Mouse (Mus musculus) right cerebral cortex, adult 18-20 months (tissue): ENCODE measurements around the gene Mfsd12.
A peak's percentile ranks its signal among the peaks of the same experiment; 100 is the strongest.

ENCODE experiments used
- DNase-seq: peaks from one replicate; pipeline ENCODE4 v3.0.0; 2022; ENCODE audit warnings: mixed read lengths

Mfsd12 gene

DNA sequence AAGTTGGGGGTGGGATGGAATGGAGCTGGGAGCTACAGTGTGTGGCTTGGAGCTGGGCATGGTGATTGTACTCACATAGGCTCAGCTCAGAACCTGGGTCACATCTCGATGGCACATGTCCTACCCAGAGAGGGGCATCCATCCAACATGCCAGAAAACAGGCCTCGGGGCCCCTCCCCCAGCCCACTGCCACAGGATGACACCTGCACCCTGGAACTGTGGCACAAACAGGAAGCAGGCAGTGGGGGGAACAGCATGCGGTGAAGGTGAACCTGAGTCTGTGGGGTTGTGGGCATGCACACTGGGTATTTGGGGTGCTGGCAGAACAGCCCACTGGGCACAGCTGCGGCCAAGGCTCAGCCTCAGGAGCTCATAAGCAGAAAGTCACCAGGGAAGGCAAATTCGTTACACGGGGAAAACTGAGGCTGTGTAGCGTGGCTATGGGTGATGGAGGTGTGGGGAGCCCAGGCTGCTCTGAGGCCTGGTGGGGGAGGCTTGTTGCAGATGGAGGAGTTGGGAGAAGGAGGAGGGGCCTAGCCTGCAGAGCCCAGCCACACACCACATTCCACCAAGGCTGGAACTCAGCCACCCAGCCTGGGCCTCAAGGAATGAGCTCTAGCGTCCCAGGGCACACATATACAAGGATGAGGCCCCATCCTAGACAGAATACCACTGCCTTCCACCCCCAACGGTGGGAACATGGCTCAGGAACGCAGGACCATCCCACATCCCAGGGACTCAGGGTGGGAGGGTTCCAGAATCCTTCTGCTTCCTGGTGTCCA, 27.9 kb upstream of the Mfsd12 start:
- DNase-seq, result no peak

DNA sequence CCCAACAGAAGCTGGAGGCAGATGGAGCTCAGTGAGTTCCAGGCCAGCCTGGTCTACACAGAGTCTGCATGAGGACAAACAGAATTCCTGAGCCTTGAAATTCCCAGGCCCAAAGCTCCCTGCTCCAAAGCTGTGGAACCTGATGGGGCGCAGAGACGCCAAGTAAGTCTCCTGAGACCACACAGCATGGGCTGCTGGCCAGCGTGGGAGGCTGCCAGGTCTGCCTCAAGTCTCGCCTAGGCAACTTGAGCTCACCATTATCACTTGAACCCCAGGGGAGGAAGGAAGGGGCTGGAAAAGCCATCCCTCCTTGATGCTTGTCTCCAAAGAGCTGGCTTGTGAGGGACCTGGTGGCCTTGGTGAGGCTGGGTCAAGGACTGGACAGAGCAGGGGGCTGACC, 27.3 kb upstream of the Mfsd12 start:
- DNase-seq, result no peak

DNA sequence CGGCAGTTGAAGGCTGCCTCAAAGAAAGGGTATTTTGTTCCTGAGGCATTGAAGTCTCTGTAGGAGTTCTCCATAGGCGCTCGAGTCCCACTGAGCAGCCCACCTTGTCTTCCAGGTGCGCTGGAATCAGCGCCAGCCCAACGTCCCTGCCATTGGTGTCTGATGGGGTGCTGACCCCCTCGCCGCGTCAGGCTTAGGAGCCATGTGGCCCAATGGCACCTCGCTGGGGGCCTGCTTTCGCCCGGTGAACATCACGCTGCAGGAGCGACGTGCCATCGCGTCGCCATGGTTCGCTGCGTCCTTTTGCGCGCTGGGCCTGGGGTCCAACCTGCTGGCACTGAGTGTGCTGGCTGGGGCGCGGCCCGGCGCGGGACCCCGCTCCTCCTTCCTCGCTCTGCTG, 25.0 kb upstream of the Mfsd12 start:
- no peak for DNase-seq

DNA sequence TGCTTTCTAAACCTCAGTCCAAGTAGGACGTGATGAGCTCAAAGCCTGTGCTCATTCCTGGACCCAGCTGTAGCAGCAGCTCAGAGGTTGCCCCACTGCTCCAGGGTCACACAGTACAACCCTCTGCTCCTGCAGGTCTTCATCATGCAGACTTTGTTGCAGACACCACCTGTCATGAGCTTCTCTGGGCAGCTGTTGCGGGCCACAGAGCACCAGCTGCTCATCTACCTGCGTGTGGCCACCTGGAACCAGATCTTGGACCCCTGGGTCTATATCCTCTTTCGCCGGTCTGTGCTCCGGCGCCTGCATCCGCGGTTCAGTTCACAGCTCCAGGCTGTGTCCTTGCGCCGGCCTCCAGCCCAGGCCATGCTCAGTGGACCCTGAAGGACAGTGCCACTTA, 23.0 kb upstream of the Mfsd12 start:
- DNase-seq, result no peak

DNA sequence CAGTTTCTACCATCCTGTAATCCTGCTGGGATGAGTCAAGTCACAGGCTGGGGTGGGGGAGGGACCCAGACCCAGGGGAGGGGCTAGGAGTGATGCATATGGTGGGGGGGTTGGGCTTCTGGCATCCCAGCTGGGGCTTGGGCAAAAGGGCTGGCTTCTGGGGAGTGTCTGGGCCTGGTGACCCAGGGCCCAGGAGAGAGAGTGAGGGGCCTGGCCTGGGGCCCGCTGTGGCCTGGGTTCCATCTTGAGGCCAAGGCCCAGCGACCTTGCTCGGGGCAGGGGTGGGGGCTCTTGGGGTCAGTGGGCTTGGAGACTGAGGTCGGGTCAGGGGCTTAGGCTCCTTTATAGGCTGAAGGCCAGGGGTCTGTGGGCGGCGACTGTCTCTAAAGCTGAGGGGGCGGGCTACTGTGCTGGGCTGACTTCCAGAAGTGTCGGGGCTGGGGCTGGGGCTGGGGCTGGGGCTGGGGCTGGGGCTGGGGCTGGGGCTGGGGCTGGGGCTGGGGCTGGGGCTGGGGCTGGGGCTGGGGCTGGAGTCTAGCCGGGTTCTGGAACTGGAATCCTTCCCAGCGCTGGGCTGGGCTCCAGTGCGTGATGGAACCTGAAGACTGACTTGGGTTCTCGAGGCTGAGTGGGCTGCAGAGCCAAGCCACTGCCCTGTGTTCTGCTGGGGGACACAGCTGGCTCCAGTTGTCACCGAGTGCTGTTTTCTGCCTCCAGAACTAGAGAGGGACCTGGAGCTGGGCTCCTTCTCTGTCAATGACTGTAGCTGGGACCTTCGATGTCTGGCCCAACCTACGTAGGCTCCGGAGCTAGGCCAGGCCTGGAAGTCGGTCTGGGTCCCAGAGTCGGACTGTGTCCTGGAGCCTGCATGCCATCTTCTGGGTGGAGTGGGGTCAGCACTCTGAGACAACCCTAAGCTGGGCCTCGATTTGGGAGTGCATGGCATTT, 21.6 kb upstream of the Mfsd12 start:
- DNase-seq, result no peak

DNA sequence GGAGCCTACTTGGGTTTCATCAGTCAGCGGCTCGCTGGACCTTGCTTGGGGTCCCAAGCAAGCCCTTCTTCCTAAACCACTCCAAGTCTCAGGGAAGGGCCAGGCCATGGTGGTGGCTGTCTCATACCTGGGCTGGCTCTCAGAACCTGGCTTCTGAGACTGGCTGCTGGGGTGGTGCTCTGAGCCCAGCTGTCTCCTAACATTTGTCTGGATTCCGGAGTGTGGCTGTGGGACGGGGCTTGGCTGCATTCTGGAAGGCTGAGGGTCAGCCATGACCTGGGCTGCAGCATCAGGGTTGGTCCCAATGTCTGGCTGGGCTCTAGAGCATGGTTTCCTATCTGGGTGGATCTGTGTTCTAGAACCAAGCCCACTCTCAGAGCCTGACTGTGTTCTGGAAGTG, 20.7 kb upstream of the Mfsd12 start:
- no peak for DNase-seq

DNA sequence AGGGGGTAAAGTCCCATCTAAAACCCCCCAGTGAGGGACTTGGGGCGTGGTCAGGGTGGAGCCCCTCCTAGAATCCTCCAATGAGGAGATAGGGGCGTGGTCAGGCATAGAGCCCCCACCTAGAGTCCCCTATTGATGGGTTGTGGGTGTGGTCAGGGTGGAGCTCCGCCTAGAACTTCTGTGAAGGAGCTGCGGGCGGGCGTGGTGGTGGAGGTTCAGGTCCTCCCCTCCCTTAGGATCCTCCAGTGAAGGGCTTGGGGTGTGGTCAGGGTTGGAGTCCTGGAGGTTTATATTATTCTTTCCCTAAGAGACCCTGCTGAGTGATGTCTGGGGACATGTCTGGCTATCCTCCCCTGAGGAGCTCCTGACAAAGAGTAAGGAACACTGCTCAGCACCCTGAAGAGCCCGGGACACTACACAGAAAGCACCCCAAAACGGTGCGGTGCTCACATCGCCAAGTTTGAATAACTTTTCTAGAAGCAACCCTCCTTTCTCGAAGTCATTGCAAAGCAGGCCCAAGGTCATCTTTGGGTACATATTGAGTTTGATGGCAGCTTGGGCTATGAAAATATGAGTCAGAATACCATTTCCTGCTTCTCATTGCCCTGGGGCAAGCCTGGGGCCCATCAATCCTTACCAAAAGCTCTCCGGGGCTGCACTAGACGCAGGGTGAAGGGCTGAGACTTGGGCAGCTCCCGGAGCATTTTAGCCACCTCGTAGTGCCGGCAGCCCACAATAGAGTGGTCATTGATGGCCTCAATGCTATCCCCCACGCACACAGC, 16.5 kb upstream of the Mfsd12 start:
- DNase-seq, result no peak

DNA sequence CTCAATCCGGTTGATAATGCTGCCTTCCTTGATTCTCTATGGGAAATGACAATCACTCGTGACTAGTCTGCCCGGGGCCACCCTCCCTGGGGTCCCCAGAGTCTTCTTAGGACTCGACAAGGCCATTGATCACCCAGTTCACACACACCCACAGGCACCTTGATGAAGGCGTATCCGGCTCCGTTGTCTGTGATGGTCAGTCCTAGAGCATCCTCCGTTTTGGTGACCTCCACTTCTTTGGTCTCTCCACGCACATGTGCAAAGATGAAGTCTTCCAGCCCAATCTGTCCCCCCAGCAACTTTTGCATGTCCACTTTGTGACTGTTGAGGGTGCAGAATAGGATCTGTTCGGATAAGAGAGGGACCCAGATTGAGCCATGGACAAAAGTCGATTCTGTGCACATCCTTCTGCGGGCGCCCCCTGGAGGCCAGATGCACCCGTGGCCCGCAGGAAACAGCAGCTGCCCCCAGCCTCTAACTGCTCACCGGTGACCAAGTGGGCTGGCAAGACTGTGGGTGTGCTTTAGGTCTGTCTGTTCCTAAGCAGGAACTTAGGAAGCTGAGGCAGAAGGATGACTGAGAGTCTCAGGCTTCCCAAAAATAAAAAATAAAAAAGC, 15.8 kb upstream of the Mfsd12 start:
- no peak for DNase-seq

DNA sequence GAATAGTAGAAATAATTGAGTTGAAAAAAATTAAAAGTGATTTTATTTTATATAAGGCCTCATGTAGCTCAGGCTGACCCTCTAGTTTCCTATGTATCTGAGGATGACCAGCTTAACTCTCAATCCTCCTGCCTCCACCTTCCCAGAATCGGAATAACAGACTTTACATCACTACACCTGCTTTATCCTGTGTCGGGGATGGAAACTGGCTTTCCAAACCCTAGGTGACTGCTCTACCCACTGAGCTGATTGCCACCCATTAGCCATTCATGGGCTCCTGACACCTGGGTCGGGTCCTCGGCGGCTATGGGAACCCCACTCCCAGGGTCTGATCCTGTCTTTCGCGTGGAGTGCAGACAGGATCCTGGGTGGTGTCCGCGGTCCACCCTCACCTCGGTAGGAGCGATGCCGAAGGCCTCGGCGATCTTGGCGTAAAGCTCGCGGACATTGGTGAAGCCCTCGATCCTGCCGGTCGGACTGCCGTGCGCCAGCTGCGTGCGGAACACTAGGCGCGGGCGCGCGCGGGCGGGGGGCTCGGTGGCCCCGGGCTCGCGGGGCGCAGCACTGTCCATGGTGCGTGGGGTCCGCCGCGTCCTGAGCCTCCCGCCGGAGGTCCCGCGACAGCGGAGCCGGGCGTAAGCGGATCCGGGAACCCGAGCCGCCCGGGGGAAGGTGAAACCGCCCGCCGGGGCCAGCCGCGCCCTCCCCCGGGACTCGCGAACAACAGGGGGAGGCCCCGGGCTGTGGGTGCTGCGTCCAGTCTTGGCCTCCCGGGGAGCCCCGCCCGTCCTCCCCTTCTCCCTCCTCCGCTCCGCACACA, 14.4 kb upstream of the Mfsd12 start, which contains the start of gene Gipc3:
Gene Gipc3, minus strand, starts transcription at position 581 of the 820 bp plus-strand sequence.
- no peak for DNase-seq

DNA sequence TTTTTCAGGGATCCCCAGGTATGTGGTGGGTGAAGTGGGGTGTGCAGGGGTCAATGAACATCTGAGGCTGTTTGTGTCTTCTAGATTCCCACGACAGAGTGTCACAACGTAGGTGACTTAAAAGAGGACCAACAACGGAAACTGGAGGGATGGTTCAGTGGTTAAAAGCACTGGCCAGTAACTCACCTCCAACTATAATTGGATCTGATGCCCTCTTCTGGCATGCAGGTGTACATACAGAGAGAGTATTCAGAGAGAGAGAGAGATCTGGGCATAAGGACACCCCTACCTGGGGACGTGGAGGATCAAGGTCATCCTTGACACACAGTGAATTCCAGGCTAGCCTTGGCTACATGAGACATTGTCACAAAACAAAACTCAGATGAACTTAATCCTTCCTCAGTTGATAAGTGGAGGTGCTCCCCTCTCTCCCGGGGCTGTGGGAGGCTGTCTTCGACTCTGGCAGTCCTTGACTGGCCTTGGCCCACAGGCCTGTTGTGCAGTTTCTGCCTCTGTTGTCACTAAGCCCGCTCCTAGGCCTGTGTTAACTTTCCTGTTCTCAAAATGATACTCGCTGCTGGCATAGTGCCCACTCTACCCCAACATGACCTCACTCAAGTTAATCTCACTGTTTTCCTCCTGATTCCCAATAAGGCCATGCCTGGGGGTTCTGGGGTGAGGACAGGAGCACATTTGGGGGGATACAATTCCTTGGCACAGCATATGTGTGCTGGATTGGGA, 12.7 kb upstream of the Mfsd12 start:
- DNase-seq, result no peak

DNA sequence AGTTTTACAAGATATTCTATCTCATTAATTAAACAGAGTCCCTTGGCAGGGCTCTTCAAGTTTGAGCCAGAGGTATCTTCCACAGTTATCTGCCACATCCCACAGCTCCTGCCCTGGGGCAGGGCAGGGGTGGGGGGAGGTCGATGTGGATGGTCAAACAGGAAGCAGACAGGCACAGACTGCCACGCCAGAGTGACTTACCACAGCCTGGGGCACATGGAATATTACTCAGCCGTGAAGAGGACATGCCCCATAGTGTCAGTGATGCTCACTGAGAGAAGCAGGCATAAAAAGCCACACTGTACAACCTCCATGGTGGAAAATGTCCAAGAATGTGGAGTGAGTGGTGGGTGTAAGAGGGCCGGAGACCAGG, 12.1 kb upstream of the Mfsd12 start:
- no peak for DNase-seq

DNA sequence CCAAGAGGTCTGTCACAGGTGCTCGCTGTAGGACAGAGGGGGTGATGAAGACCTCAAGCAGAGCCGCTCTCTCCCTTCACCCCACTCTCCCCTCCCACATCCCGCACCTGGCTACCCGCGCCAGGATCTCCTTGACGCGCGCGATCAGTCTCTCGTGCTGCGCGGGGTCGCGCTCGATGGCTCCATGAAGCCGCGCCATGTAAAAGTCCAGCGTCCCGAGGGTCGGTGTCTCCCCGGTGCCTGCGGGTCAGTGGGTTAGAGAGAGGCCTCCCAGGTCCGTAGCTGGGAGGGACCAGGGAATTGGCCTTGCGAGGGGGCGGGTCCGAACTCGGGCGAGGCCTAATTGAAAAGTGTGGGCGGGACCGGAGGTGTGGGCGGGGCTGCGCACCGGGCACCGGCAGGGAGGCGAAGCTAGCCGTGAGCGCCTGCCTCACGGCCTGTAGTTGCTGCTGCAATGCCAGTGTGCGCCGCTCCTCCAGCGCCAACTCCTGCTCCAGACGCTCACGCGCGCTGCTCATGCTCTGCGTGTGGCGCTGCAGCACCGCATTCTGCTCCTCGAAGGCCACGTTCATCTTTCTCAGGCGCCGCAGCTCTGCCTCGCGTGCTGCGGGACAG, 10.7 kb upstream of the Mfsd12 start:
- DNase-seq, result peak; percentile 71

DNA sequence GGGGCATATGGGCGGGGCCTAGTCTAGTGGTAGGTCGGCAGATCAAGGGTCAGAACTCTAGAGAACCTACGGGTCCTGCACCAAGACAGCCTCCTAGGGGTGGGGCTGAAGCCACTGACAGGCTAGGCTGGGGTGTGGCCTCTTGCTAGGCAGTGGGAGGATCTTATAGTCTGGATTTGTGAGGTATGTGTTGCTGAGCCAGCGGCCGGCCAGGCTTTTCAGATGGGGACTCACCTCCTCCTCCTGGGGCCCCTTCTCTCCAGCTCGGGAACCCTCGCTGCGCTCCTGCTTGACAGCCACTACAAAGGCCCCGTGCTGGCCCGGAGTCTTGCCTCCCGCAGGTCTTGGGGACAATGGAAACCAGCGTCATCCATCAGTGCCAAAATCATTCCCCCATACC, 8.1 kb upstream of the Mfsd12 start:
- no peak for DNase-seq

DNA sequence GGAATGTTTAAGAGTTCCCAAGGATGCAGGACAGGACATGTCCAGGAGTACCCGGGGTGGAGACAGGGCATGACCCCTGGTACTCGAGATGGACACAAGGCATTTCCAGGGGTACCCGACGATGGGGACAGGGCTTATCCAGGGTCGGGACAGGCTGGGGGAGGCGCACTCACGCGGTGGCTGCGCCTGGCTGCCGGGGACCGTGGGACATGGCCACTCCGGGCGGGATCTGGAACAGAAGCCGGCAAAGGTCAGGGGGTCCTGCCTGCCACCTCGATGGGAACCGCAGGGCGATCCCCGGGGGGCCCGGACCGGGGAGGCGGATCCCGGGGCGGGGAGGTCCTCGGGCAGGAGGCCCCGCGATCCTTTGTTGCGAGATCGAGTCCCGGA, 7.3 kb upstream of the Mfsd12 start:
- DNase-seq, result no peak

DNA sequence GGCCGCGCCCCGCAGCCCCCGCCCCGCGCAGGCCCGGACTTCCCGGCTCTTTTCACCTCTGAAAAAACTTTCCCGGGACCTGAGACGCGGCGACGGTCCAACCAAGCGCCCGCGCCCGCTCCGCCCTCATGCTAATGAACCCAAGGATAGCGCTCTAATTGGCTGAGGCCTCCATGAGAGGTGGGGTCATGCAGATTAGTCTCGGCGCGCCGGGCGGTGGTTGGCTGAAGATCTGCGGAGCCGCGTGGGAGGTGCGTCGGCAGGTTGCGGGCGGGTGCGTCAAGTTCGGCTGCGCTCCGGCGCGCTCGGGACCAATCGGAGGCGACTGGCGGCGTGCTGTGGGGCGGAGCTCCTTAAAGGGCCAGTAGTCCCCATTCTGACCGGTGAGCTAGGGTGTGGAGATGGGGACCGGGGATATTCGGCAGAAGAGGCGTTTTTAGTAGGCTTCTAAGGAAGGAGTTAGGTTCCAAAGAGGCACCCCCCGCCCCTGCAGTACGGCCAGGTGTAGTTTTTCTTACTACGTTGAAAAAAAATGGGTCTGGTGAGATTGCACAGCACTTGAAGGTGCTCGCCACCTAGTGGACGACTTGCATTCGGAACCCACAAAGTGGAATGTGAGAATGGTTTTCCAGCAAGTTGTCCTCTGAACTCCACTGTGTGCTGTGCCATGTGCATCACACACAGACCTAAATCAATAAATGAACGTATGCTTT, 6.8 kb upstream of the Mfsd12 start, which contains the start of gene Hmg20b:
Gene Hmg20b, minus strand, starts transcription at position 130 of the 713 bp plus-strand sequence.
- peak; percentile 100 for DNase-seq

DNA sequence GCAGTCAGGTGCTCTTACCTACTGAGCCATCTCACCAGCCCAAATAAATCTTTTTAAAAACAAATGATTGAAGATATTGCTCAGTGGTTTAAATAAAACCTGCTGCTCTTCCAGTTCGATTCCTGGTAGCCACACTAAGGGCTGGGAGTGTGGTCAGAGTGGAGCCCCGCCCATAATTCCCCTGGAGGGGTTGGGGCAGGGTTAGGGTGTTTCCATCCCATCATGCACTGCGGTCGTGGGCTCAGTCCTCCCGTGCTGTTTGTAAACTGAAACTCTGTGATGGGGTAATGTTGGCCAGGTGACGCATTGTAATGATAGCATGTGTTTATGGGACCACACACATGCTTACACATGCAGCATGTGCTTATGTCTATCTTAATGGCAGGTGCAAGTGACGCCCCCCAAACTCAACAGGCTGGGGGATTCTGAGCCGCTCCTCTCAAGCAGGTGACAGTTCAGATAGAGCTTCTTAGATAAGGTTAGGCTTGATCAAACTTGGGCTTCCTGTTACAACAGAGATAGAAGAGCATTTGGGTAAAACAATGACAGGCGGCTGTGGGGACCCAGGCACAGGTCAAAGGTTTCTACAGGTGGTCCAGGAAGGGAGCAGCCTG, 5.5 kb upstream of the Mfsd12 start:
- no peak for DNase-seq

DNA sequence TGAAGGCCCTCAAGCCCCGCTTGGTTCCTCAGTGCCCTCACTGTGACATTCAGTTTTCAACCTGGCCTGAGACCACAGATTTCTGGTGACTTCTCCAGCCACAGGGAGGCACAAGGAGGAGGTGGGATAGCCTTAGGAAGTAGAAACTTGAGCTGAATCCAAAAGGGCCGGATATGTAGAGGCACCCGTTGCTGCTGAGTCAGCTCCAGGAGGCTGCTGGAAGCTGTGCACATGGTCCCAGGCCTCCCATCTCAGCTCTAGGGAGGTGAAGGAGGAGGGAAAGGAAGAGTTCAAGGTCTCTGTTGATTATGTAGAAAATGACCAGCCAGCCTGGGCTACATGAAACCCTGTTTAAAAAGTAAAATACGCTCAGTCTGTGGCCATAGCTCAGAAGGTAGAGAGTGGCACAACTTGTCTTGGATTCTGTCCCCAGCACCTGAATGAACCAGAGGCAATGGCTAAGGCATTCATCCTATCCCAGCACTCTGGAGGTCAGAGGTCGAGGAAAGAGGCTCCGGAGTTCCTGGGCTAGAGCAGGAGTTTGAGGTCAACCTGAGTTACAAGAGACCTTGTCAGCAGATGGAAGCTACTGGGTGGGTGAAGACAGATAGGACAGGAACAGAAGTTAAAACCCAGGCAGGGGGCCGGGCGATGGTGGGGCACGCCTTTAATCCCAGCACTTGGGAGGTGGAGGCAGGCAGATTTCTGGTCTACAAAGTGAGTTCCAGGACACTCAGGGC, 2.4 kb upstream of the Mfsd12 start:
- no peak for DNase-seq

DNA sequence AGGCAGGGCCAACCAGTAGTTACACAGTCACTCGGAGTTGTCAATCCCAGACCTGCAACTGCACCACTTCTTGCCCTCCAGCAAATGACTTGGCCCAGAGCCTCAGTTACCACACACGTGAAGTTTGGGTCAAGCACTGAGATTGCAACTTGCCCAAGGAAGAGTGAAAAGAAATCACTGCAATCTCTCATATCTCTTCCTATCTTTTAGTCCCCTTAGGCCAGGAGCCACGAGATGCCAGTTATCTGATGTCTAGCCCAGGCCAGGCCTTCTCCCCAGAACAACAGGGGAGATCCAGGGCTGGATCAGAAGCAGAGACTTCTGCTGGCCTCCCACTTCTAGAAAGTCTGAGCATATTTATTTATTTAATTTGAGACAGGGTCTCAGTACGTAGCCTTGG, 1.8 kb upstream of the Mfsd12 start:
- no peak for DNase-seq
